Mouse (Mus musculus): ENCODE results near the gene Uhmk1. TPM values are rescaled to one million over a fixed set of nuclear protein-coding genes. Genes with fewer than 3 reads are reported as not detected.

Gene Uhmk1
- polyA plus RNA-seq, 1 experiment from 2014 or later = 4.6 TPM

DNA sequence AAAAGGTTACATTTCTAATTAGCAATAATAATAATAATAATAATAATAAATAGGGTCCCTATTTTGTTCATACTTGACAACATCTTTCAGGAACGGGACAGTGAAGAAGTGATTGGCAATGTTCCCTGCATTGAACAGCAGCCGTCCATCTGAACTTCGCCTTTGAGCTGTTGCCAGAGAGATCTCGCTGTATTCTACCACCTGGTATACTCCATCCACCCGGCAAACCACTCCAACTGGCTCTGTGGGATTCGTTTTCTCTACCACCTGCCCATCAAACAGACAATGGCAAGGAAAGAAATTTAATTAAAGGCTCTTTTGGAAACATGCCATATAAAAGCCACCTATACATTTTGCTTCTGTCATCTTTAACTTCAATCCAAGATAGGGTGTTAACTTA lies 64.3 kb downstream of the Uhmk1 start:
- Histone ChIP-seq H3K9ac (ENCODE audit: low read length) (no peak overlapping the region), H3K27me3 (ENCODE audit: control insufficient read depth, insufficient read depth, low read length) (no peaks in the 10 kb centered on the region), H3K36me3 (ENCODE audit: control insufficient read depth, insufficient read depth) (peaks cover 21% of the 10 kb centered on the region), H3K27ac (ENCODE audit: low read length) (no peak overlapping the region), H3K4me2 (ENCODE audit: low read depth, low read length) (no peak overlapping the region), H3K4me3 (ENCODE audit: low read length) (no peak overlapping the region), H3K9me3 (replicated peaks; ENCODE audit: control insufficient read depth, low read length) (no peaks in the 10 kb centered on the region), H3K4me1 (ENCODE audit: control insufficient read depth, insufficient read depth, low read length) (peaks cover 7% of the 10 kb centered on the region; the same call in 1 of the 2 replicates)
- no peak for ATAC-seq (replicated peaks; ENCODE audit: extremely low read depth, insufficient read depth, low FRiP score)
- WGBS = 89% methylated on average over 6 of the region's 6 CpGs

DNA sequence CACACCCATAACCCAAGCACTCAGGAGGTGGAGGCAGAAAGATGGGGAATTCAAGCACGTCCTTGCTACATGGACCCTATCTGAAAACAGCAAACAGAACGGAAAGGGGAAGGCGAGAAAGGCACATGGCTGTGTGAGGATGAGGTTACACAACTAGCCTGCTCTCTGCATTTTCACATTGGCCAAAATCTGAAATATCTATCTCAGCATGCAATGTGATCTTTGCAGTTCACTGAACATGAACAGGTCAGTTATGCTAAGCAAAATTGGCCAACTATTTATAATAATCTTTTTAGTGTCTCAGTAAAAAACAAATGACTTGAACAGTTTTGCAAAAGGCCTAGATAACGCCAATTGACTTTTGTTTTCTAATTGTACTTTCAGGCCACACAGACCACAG lies 65.4 kb downstream of the Uhmk1 start:
- Histone ChIP-seq H3K36me3 (ENCODE audit: control insufficient read depth, insufficient read depth) (peaks cover 15% of the 10 kb centered on the region), H3K9ac (ENCODE audit: low read length) (no peak overlapping the region), H3K4me2 (ENCODE audit: low read depth, low read length) (no peak overlapping the region), H3K4me1 (ENCODE audit: control insufficient read depth, insufficient read depth, low read length) (peaks cover 7% of the 10 kb centered on the region; the same call in 1 of the 2 replicates), H3K27me3 (ENCODE audit: control insufficient read depth, insufficient read depth, low read length) (no peaks in the 10 kb centered on the region), H3K4me3 (ENCODE audit: low read length) (no peak overlapping the region), H3K9me3 (replicated peaks; ENCODE audit: control insufficient read depth, low read length) (no peaks in the 10 kb centered on the region), H3K27ac (ENCODE audit: low read length) (no peak overlapping the region)
- WGBS = 86% methylated on average over 4 of the region's 4 CpGs
- no peak for ATAC-seq (replicated peaks; ENCODE audit: extremely low read depth, insufficient read depth, low FRiP score)

DNA sequence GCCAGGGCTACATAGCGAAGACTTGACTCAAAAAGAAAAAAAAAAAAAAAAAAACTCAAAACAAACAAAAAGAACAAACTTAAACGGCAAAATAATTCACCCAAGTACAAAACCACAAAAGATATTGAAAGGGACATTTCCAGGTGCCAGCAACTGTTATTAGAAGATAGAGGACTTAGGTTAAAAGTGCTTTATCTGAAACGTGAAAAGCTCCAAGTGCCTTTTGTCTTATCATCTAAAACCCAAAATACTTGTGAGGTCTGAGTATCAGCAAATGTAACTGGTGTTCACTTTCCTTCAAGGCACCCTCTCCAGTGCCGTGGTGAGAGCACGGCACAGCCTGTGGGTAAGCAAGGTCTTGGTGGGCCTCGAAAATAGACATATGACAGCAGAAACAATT lies 66.7 kb downstream of the Uhmk1 start:
- H3K36me3 ChIP-seq (ENCODE audit: control insufficient read depth, insufficient read depth) = peaks cover 23% of the 10 kb centered on the region

DNA sequence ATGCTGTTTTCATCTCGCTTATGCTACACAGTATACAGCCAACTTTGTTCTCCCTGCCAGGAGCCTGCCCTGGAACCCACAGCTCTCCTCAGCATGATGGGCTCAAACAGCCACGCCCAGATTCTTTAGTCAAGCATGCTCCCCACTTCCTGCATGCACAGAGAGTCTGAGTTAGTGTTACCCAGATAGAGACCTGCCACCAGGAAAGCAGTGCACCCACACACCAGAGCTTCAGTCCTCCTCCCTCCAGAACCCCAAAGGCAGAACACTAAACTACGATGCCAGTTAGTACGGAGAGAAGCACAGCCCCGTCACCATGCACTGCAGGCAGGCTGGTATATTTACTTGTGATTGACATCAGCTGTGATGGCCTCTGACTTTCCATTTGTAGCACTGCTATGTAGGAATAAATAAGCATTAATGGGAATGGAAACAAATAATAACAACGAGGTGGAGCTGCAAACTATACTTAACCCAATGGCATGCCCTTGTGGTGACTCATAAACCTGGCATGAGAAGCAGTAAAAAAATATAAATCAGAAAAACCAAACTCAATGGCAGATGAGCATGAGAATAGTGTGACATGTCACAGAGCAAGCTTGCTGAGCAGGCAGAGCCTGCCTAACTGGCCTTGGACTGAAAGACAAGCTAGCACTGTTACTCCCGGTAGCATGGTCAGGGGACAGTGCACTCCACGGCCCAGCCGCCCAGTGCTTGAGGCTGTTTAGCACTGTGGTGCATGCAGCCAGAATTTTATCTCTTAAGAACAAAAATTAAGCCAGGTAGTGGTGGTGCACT lies 67.3 kb downstream of the Uhmk1 start:
- no peak for ATAC-seq (replicated peaks; ENCODE audit: extremely low read depth, insufficient read depth, low FRiP score)
- H3K9me3 ChIP-seq (replicated peaks; ENCODE audit: control insufficient read depth, low read length) = no peaks in the 10 kb centered on the region
- H3K27me3 ChIP-seq (ENCODE audit: control insufficient read depth, insufficient read depth, low read length) = no peaks in the 10 kb centered on the region
- H3K27ac ChIP-seq (ENCODE audit: low read length) = no peak overlapping the region
- WGBS = 73% methylated on average over 9 of the region's 9 CpGs
- no peak overlapping the region for H3K9ac ChIP-seq (ENCODE audit: low read length)
- H3K4me1 ChIP-seq (ENCODE audit: control insufficient read depth, insufficient read depth, low read length) = peaks cover 7% of the 10 kb centered on the region; the same call in 1 of the 2 replicates
- H3K4me2 ChIP-seq (ENCODE audit: low read depth, low read length) = no peak overlapping the region
- no peak overlapping the region for H3K4me3 ChIP-seq (ENCODE audit: low read length)
- H3K36me3 ChIP-seq (ENCODE audit: control insufficient read depth, insufficient read depth) = peaks cover 29% of the 10 kb centered on the region

More for the DNA sequence above, 66.7 kb downstream of the Uhmk1 start:
- no peak overlapping the region for H3K4me3 ChIP-seq (ENCODE audit: low read length)
- H3K4me1 ChIP-seq (ENCODE audit: control insufficient read depth, insufficient read depth, low read length) = peaks cover 7% of the 10 kb centered on the region; the same call in 1 of the 2 replicates
- H3K27me3 ChIP-seq (ENCODE audit: control insufficient read depth, insufficient read depth, low read length) = no peaks in the 10 kb centered on the region
- no peaks in the 10 kb centered on the region for H3K9me3 ChIP-seq (replicated peaks; ENCODE audit: control insufficient read depth, low read length)
- H3K9ac ChIP-seq (ENCODE audit: low read length) = no peak overlapping the region
- 48% methylated on average over 6 of the region's 6 CpGs for WGBS
- no peak for ATAC-seq (replicated peaks; ENCODE audit: extremely low read depth, insufficient read depth, low FRiP score)
- no peak overlapping the region for H3K27ac ChIP-seq (ENCODE audit: low read length)
- H3K4me2 ChIP-seq (ENCODE audit: low read depth, low read length) = no peak overlapping the region

DNA sequence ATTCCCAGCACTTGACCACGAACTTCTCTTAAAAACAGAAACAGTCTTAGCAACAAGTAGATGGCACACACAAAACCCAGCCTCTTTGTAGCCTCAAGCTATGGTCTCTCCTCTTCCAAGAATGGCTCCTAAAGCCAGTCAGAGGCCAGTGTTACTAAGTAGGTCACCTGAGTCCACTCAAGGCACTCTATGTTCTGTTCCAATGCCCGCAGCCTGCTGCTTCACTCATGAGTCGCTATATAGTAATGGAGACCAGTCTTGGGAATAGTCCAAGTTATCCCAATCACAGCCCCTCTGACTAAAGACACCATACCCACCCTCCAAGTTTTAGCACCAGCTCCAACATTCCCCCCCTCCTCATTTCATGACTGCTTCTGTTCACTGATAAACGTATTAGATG lies 69.6 kb downstream of the Uhmk1 start:
- ATAC-seq (replicated peaks; ENCODE audit: extremely low read depth, insufficient read depth, low FRiP score) = no peak
- no peak overlapping the region for H3K4me3 ChIP-seq (ENCODE audit: low read length)
- no peaks in the 10 kb centered on the region for H3K9me3 ChIP-seq (replicated peaks; ENCODE audit: control insufficient read depth, low read length)
- H3K4me2 ChIP-seq (ENCODE audit: low read depth, low read length) = no peak overlapping the region
- peaks cover 33% of the 10 kb centered on the region for H3K36me3 ChIP-seq (ENCODE audit: control insufficient read depth, insufficient read depth)
- H3K4me1 ChIP-seq (ENCODE audit: control insufficient read depth, insufficient read depth, low read length) = peaks cover 7% of the 10 kb centered on the region; the same call in 1 of the 2 replicates
- H3K9ac ChIP-seq (ENCODE audit: low read length) = no peak overlapping the region
- no peak overlapping the region for H3K27ac ChIP-seq (ENCODE audit: low read length)
- no peaks in the 10 kb centered on the region for H3K27me3 ChIP-seq (ENCODE audit: control insufficient read depth, insufficient read depth, low read length)
- 84% methylated on average over 4 of the region's 4 CpGs for WGBS

Other genes starting within 250 kb of the Uhmk1 start
- 17.3 and 17.7 TPM in 2 replicates for gene Hsd17b7, start 246.2 kb downstream of the Uhmk1 start, polyA plus RNA-seq (2015; fragmentation: Nextera tagmentation; extraction: Ambion mirVana)
- gene Ddr2, start 104.6 kb downstream of the Uhmk1 start, polyA plus RNA-seq (2015; fragmentation: Nextera tagmentation; extraction: Ambion mirVana) = 10.6 and 13.1 TPM in 2 replicates
- gene Uap1, start 40.4 kb downstream of the Uhmk1 start, polyA plus RNA-seq (2015; fragmentation: Nextera tagmentation; extraction: Ambion mirVana) = 42.4 and 48.8 TPM in 2 replicates
- not detected in 2 replicates for gene Sh2d1b2, start 17.4 kb upstream of the Uhmk1 start, polyA plus RNA-seq (2015; fragmentation: Nextera tagmentation; extraction: Ambion mirVana)
- 0.26 and 0.39 TPM in 2 replicates for gene Sh2d1b1, start 61.9 kb upstream of the Uhmk1 start, polyA plus RNA-seq (2015; fragmentation: Nextera tagmentation; extraction: Ambion mirVana)
- 4.0 and 4.6 TPM in 2 replicates for gene Gm7694, start 90.9 kb upstream of the Uhmk1 start, polyA plus RNA-seq (2015; fragmentation: Nextera tagmentation; extraction: Ambion mirVana)
- gene Spata46, start 93.4 kb upstream of the Uhmk1 start, polyA plus RNA-seq (2015; fragmentation: Nextera tagmentation; extraction: Ambion mirVana) = 1.3 and 1.7 TPM in 2 replicates

Measured in heart, embryonic 16.5 days (tissue).